Mouse (Mus musculus) limb, embryonic 15.5 days (tissue): Measurements from ENCODE around the gene Dennd4c. TPM values are rescaled to one million over a fixed set of nuclear protein-coding genes. Genes with fewer than 3 reads are reported as not detected.
A peak's percentile ranks its signal among the peaks of the same experiment; 100 is the strongest.

Experiments used
- ATAC-seq: fragments of 200-750 bp; cut with Nextera tagmentation; 2 replicates; pipeline ENCODE4 v1.8.0; 2017; ENCODE audit warnings: low read depth, moderate TSS enrichment; ENCODE audit not compliant: insufficient number of reproducible peaks, low FRiP score, low TSS enrichment
- H3K27ac ChIP-seq: fragments of 300-500 bp; sonication (generic); 2 replicates; pipeline ENCODE4 v1.5.1; 2015; ENCODE audit warnings: moderate library complexity, mild to moderate bottlenecking, inconsistent platforms
- H3K27me3 ChIP-seq: fragments of 300-500 bp; sonication (generic); 2 replicates; pipeline ENCODE4 v1.6.1; 2015; ENCODE audit warnings: inconsistent platforms
- H3K36me3 ChIP-seq: fragments of 300-500 bp; sonication (generic); 2 replicates; pipeline ENCODE4 v1.6.1; 2015; ENCODE audit warnings: inconsistent platforms
- H3K4me1 ChIP-seq: fragments of 300-500 bp; sonication (generic); 2 replicates; pipeline ENCODE4 v1.6.1; 2015; ENCODE audit warnings: inconsistent platforms
- H3K4me2 ChIP-seq: fragments of 300-500 bp; sonication (generic); 2 replicates; pipeline ENCODE4 v1.6.1; 2015; ENCODE audit warnings: mild to moderate bottlenecking, inconsistent platforms
- H3K4me3 ChIP-seq: fragments of 300-500 bp; sonication (generic); 2 replicates; pipeline ENCODE4 v1.5.1; 2015; ENCODE audit warnings: mild to moderate bottlenecking, inconsistent platforms
- H3K9ac ChIP-seq: fragments of 300-500 bp; sonication (generic); 2 replicates; pipeline ENCODE4 v1.6.1; 2015; ENCODE audit warnings: inconsistent platforms
- H3K9me3 ChIP-seq: fragments of 300-500 bp; sonication (generic); 2 replicates; pipeline ENCODE4 v1.6.1; 2016; ENCODE audit warnings: inconsistent platforms
- WGBS: fragments of 180-500 bp; shearing (Covaris S2); methylation state at CpG from one replicate; pipeline ENCODE4 v1.1.7; 2015; 5-methylcytosine and 5-hydroxymethylcytosine counted together
- polyA plus RNA-seq: library from polyadenylated mRNA; unstranded; fragments of >200 nt; fragmentation: Nextera tagmentation; extraction: Ambion mirVana; gene quantifications from 2 replicates; pipeline ENCODE4 v1.2.1, GENCODE M21; 2015

Dennd4c gene
- 6.8 and 7.7 TPM in 2 replicates for polyA plus RNA-seq

DNA sequence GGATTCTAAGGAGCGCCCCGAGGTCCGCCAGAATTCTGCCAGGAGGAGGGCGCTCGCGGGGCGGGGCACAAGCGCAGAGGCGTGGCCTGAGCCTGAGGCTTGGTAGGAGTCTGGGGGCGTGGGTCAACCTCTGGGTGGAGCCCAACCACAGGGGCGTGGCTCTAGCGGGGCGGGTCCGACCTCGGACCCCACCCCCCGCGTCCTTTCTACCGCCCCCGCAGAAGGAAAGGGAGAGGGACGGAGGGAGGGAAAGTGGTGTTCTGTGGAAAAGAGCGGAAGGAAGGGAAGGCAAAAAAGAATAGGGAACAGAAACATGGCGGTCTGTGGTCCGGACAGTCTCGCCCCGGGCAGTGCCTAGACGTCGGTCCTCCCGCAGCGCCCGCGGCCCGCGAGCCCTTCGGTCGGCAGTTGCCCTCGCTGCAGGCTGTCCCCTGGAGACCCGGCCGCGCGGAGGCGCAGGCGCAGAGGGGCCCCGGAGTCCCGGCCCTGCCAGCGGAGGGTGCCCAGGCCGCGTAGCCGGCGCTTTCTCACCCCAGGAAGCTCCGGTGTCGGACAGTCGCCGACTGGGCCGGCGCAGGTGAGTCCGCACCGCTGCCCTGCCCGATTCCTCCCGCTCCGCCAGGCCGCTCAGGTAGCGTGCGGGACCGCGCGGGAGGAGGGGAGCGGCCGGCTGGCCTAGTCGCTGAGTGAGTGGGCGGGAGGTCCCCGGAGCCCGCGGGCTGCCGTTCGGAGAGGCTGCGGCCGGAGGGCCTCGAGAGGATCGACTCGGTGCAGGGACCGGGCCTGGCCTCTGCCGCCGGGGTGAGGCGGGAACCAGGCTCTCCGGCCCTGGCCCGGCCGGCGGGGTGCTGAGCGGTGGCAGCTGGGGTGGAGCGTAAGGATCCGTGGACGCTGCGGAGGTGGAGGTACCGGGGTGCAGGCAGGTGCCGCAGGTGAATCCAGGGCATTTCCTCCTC lies at the start of gene Dennd4c:
Gene Dennd4c (plus strand): TSS at position 220 of the 956 bp plus-strand sequence.
- H3K4me2 ChIP-seq: peak within 1 kb of the TSS; percentile 70
- H3K9ac ChIP-seq: peak within 1 kb of the TSS; percentile 76
- peak within 1 kb of the TSS; percentile 69 for H3K4me3 ChIP-seq
- H3K27me3 ChIP-seq: no peaks in the 10 kb centered on the region
- peak within 1 kb of the TSS; percentile 90 for H3K27ac ChIP-seq
- H3K4me1 ChIP-seq: peaks cover 13% of the 10 kb centered on the region; the same call in 1 of the 2 replicates
- no peaks in the 10 kb centered on the region for H3K36me3 ChIP-seq
- H3K9me3 ChIP-seq: no peaks in the 10 kb centered on the region
- ATAC-seq: peak; percentile 95
- WGBS: under 1% methylated on average over 93 of the region's 95 CpGs

DNA sequence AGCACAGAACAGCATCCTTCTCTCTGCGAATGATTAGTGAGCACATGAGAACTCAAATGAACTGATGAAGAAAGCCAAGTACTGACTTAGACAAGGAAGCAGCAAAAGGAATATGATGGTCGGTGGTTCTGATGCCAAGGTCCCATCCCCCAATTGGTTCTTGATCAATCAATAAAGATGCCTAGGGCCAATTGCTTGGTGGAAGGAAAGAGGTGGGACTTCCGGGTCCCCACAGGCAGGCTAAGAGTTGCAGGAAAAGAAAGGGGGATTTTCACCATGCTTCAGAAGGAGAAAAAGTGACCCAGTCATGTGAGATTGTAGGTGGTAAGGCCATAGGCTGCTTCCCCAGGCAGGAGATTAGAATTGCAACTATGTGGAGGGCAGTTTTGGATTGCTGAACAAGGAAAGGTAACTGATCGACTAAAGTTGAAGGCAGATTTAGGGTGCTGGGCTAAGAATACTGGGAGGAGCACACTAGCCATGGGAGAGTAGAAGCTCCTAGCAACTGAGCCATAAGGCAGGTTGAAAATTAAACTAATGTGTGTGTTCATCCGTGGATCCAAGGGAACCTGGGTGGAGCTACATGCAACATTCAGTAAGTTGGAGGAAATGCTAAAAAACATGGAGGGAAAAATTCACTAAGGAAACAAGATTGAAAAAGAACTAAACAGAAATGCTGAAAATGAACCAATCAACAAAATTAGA lies 49.0 kb upstream of the Dennd4c start:
- H3K27me3 ChIP-seq: no peaks in the 10 kb centered on the region
- H3K4me1 ChIP-seq: no peaks in the 10 kb centered on the region
- no peak for ATAC-seq
- no peak overlapping the region for H3K9ac ChIP-seq
- H3K9me3 ChIP-seq: no peaks in the 10 kb centered on the region
- H3K4me2 ChIP-seq: no peak overlapping the region
- H3K4me3 ChIP-seq: no peak overlapping the region
- no peaks in the 10 kb centered on the region for H3K36me3 ChIP-seq
- WGBS: 75% methylated on average over 5 of the region's 5 CpGs
- no peak overlapping the region for H3K27ac ChIP-seq

DNA sequence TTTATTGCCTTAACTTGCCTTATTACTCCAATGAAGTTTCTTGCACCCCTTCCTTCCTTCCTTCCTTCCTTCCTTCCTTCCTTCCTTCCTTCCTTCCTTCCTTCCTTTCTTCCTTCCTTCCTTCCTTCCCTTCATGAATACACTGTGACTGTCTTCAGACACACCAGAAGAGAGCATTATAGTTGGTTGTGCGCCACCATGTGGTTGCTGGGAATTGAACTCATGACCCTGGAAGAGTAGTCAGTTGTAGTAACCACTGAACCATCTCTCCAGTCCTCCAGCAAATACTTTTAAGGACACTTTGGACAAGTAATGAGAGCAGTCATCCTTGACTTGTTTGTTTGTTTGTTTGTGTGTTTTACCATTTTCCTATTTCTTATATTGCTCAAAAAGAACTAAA lies 39.6 kb upstream of the Dennd4c start:
- Histone ChIP-seq H3K4me3 (no peak overlapping the region), H3K4me2 (no peak overlapping the region), H3K9ac (no peak overlapping the region), H3K9me3 (no peaks in the 10 kb centered on the region), H3K36me3 (no peaks in the 10 kb centered on the region), H3K27ac (no peak overlapping the region), H3K27me3 (no peaks in the 10 kb centered on the region), H3K4me1 (0 out of 2 replicates have a peak, but pooled peaks cover 3% of the 10 kb centered on the region)
- ATAC-seq: no peak
- 48% methylated on average over 1 of the region's 1 CpGs for whole genome bisulfite sequencing

DNA sequence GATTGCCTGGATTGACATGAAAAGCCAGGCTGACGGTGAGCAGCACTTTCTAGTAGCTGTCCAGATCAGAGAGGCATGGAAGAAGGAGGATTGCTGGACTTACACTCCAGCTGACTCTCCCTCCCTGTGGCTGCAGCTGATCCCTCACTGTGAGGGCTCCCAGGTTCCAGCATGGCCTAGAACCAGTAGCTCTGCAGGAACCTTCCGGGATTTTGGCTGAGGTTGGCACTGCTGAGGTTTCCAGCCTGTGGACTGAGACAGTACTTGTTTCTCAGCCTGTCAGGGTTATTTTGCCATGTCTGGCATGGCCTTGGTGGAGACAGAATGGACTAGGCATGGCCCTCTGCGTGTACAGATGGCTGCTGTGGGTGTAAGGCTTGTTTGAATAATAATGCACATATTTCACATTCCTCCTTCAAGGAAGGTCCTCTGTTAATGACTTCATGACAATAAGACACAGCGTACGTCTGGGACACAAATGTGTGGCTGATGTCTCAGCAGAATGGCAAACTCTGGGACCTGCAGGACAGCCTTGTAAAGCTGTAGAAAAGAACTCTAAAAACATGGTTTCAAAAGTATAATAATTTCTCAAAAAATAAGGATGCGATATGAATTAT lies 38.2 kb upstream of the Dennd4c start:
- no peak for ATAC-seq
- Histone ChIP-seq H3K4me1 (0 out of 2 replicates have a peak, but pooled peaks cover 3% of the 10 kb centered on the region), H3K27me3 (no peaks in the 10 kb centered on the region), H3K4me3 (no peak overlapping the region), H3K36me3 (no peaks in the 10 kb centered on the region), H3K27ac (no peak overlapping the region), H3K4me2 (no peak overlapping the region), H3K9ac (no peak overlapping the region), H3K9me3 (no peaks in the 10 kb centered on the region)
- 63% methylated on average over 6 of the region's 6 CpGs for WGBS

DNA sequence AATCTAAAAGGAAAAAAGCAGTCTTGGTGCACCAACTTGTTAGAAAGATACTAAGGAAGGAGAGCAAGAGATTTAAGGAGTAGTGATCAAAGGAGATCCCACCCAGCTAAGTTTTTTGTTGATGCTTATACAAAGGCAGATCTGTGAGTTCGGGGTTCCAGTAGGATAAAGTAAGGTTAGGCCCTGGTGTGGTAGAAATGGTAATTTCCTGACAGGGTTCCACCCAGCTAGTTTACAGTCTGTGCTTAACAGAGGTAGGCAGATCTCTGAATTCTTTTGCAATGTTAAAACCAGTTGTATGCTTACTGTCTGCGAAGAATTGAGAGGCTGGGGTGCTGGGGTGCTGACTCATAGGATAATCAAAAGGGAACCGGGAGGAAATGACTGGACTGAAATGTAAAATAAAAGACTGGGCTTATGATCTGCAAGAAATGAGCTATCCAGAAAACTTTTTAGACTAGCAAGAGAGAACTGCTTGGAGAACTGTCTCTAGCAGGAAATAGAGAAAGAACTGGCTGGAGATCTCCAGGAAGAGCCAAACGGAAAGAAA lies 37.6 kb upstream of the Dennd4c start:
- Histone ChIP-seq H3K9me3 (no peaks in the 10 kb centered on the region), H3K4me3 (no peak overlapping the region), H3K4me1 (0 out of 2 replicates have a peak, but pooled peaks cover 3% of the 10 kb centered on the region), H3K27ac (peak overlapping the region; percentile 43), H3K27me3 (no peaks in the 10 kb centered on the region), H3K36me3 (no peaks in the 10 kb centered on the region), H3K9ac (no peak overlapping the region), H3K4me2 (no peak overlapping the region)
- no peak for ATAC-seq
- 59% methylated on average over 4 of the region's 4 CpGs for WGBS

DNA sequence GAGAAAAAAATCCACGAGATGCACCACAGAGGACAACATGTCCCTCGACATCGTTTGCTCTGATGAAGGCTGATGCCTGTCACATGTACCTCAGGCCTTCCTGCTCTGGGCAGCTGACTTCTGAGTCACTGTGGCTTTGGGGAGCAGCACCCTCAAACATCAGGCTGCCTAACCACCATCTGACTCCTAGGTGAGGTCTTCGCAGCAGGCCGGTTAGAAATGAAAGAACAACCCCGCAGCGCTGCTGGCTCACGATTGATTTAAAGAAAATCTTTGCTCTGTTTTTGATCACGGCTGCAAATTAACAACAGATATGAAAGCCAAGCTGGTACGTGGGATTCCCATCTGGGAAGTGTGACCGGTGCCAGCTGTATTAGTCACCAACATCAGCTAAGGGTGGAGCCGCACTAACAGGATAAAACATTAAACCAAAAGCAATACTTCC lies 35.6 kb upstream of the Dennd4c start:
- Histone ChIP-seq H3K4me3 (no peak overlapping the region), H3K9ac (no peak overlapping the region), H3K27me3 (no peaks in the 10 kb centered on the region), H3K4me1 (0 out of 2 replicates have a peak, but pooled peaks cover 3% of the 10 kb centered on the region), H3K9me3 (no peaks in the 10 kb centered on the region), H3K27ac (no peak overlapping the region), H3K36me3 (no peaks in the 10 kb centered on the region), H3K4me2 (peak overlapping the region; percentile 22; the same call in 1 of the 2 replicates)
- 49% methylated on average over 12 of the region's 12 CpGs for WGBS
- ATAC-seq: no peak

DNA sequence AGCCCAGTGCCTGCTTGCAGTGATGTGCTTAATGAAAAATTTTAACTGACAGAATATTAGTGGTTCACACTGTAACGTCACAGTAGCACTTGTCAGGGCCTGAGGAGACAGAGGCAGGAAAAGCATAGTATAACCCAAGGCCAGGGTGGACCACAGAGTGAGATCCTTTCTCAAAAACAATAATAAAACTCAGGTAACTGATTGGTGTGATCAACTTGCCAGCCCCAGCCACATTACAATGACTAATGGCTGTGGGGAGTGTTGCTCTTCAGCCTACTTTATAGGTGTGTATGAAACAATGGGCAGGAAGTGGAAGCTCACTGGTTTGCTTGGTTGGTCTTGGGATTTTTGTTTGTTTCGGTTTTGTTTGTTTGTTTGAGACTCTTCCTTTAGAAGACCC lies 34.8 kb upstream of the Dennd4c start:
- H3K9ac ChIP-seq: no peak overlapping the region
- H3K27ac ChIP-seq: no peak overlapping the region
- no peaks in the 10 kb centered on the region for H3K9me3 ChIP-seq
- H3K36me3 ChIP-seq: no peaks in the 10 kb centered on the region
- no peak for ATAC-seq
- 0 out of 2 replicates have a peak, but pooled peaks cover 3% of the 10 kb centered on the region for H3K4me1 ChIP-seq
- no peak overlapping the region for H3K4me3 ChIP-seq
- no peaks in the 10 kb centered on the region for H3K27me3 ChIP-seq
- WGBS: 70% methylated on average over 2 of the region's 2 CpGs
- no peak overlapping the region for H3K4me2 ChIP-seq

DNA sequence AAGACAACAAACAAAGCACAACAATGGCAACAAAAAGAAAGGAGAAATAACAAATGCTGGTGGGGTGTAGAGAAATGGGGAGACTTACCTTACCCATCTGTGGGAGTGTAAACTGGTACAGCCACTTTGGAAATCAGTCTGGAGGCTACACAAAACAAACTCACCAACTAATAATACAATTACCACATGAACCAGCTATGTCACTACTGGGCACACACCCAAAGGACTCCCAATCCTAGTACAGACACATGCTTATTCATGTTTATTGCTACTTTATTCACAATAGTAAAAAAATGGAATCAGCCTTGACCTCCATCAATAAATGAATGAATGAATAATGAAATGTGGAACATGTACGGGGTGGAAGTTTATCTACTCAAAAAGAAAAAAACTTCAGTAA lies 33.0 kb upstream of the Dennd4c start:
- no peak overlapping the region for H3K4me3 ChIP-seq
- H3K9ac ChIP-seq: no peak overlapping the region
- no peaks in the 10 kb centered on the region for H3K36me3 ChIP-seq
- H3K27me3 ChIP-seq: no peaks in the 10 kb centered on the region
- H3K4me1 ChIP-seq: no peaks in the 10 kb centered on the region
- no peak overlapping the region for H3K27ac ChIP-seq
- no peak for ATAC-seq
- 80% methylated on average over 1 of the region's 1 CpGs for WGBS
- no peak overlapping the region for H3K4me2 ChIP-seq
- H3K9me3 ChIP-seq: no peaks in the 10 kb centered on the region

DNA sequence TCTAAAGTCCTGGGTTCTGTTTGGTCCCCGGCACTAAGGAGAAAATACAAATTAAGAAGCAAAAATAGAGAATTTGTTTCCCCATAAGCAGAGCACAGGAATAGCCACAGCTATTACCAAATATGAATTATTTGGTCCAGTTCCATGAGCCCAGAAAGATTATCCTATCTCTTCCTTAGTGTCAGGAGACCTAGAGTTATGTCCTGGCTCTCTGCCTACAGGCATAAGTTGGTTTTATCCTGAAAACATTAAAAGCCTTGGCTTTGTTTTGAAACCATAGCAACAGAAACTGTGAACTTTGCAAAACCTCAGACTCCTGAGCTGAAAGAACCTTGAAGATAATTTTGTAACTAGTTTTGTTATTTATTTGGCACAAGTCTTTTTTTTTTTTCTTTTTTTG lies 31.2 kb upstream of the Dennd4c start:
- Histone ChIP-seq H3K9me3 (no peaks in the 10 kb centered on the region), H3K4me2 (no peak overlapping the region), H3K9ac (no peak overlapping the region), H3K27me3 (no peaks in the 10 kb centered on the region), H3K4me1 (no peaks in the 10 kb centered on the region), H3K4me3 (no peak overlapping the region), H3K36me3 (no peaks in the 10 kb centered on the region), H3K27ac (no peak overlapping the region)
- no peak for ATAC-seq
- WGBS: 71% methylated on average over 1 of the region's 1 CpGs

DNA sequence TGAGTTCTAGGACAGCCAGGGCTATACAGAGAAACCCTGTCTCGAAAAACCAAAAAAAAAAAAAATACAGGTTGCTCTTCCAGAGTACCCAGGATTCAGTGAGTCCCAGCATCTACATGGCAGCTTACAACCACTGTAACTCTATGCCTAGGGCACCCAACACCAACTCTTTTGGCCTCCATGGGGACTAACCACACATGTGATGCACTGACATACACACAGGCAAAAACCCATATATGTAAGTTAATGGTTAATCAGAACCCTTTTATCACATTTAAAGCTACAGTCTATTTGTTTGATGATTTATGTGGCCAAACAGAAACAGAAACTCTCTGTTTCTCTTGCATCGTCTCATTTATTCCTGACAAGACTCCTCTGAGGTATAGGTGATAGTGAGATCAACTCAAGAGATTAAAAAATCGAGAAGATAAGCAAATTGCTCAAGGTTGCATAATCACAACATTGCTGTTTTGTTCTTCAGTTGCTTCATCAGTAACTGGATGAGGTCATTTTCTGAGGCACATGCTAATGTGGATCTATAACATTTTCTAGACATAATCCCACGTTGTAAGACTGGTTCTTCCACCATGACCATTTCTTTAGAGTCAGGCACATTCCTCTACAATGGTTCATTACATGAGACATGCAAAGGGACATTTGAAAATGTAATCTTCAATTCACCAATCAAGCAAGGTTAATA lies 29.3 kb upstream of the Dennd4c start:
- WGBS: 64% methylated on average over 4 of the region's 4 CpGs
- no peaks in the 10 kb centered on the region for H3K9me3 ChIP-seq
- H3K27ac ChIP-seq: no peak overlapping the region
- no peaks in the 10 kb centered on the region for H3K36me3 ChIP-seq
- no peaks in the 10 kb centered on the region for H3K4me1 ChIP-seq
- no peak for ATAC-seq
- H3K4me3 ChIP-seq: no peak overlapping the region
- H3K4me2 ChIP-seq: no peak overlapping the region
- H3K9ac ChIP-seq: no peak overlapping the region
- H3K27me3 ChIP-seq: no peaks in the 10 kb centered on the region

DNA sequence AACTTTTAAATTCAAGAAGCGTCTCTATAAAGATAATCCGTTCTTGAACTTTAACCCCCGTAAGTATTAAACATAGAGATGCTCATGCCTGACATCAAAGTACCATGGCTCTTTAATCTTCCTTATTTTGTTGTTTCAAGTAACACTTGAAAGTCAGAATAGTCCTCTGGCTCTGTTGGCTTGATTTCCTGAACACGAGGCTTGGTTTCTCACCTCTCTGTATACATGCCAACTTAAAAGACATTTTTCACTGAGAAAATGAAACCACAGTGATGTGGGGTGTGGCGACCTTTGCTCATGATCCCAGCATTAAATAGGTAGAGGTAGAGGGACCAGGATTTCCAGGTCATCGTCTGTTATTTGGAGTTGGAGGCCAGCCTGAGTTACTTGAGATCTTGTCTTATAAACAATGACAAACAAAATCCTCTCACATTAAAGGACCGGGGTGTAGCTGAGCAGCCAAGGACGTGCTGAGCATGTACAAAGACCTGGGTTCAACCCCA lies 26.4 kb upstream of the Dennd4c start:
- Histone ChIP-seq H3K27ac (no peak overlapping the region), H3K4me3 (no peak overlapping the region), H3K27me3 (no peaks in the 10 kb centered on the region), H3K4me1 (no peaks in the 10 kb centered on the region), H3K4me2 (no peak overlapping the region), H3K9me3 (no peaks in the 10 kb centered on the region), H3K36me3 (no peaks in the 10 kb centered on the region), H3K9ac (no peak overlapping the region)
- no peak for ATAC-seq
- 57% methylated on average over 8 of the region's 8 CpGs for WGBS
